Mouse (Mus musculus): ENCODE results near the gene Bicra. TPM values are rescaled to one million over a fixed set of nuclear protein-coding genes. Genes with fewer than 3 reads are reported as not detected.
A peak's percentile ranks its signal among the peaks of the same experiment; 100 is the strongest.

Gene Bicra
- total RNA-seq, 2 experiments from 2014 or later, result 14.5 to 15.4 TPM

- H3K4me3 ChIP-seq, result peak within 1 kb of the TSS; percentile 72
- no peak for TF ChIP-seq CTCF (IDR thresholded peaks at IDR 0.05)
- intact Hi-C loops (cut with DNase I), result no loop called here
- peak; percentile 91 to 92 for DNase-seq (ENCODE audit: extremely low spot score in 1 of 2, low spot score in 2 of 2)
- peak within 1 kb of the TSS; percentile 100 for H3K27ac ChIP-seq
Observed at GRCm38 (mm10) chr7:15922220-15922773, 125.4 kb downstream of the Bicra start, which contains the start of gene Selenow. Gene Selenow, minus strand, starts transcription at chr7:15922402.

- peak overlapping the region; percentile 100 for H3K27ac ChIP-seq
- peak overlapping the region; percentile 72 for H3K4me3 ChIP-seq
- intact Hi-C loops (cut with DNase I), result no loop called here
- DNase-seq (ENCODE audit: extremely low spot score in 1 of 2, low spot score in 2 of 2), result peak in 1 of 2 experiments; percentile 29
- no peak for TF ChIP-seq CTCF (IDR thresholded peaks at IDR 0.05)
Observed at GRCm38 (mm10) chr7:15921796-15922195, 125.9 kb downstream of the Bicra start.

Other genes with a start within 250 kb of the Bicra start
- not detected for gene Obox6, start 208.2 kb downstream of the Bicra start, total RNA-seq (2021)
- not detected for gene Crx, start 168.0 kb downstream of the Bicra start, total RNA-seq (2021)
- gene Crxos, start 165.3 kb downstream of the Bicra start, total RNA-seq (2021), result under 1 TPM in 1 of 2 experiments, not detected in 1; 0.29 TPM
- gene Selenow, start 125.5 kb downstream of the Bicra start, total RNA-seq (2021), result 1,000 to 10,000 TPM; 1,033 to 1,089 TPM
- gene Nop53, start 101.8 kb downstream of the Bicra start, total RNA-seq (2021), result 100 to 1,000 TPM; 108 to 113 TPM
- 1 to 10 TPM; 6.4 to 6.7 TPM for gene Ehd2, start 80.4 kb downstream of the Bicra start, total RNA-seq (2021)
- gene Zfp541, start 13.9 kb upstream of the Bicra start, total RNA-seq (2021), result under 1 TPM; 0.77 to 0.97 TPM
- gene Napa, start 50.5 kb upstream of the Bicra start, total RNA-seq (2021), result 100 to 1,000 TPM; 269 to 280 TPM
- 10 to 100 TPM; 42.9 to 46.3 TPM for gene Kptn, start 72.0 kb upstream of the Bicra start, total RNA-seq (2021)
- gene Slc8a2, start 81.9 kb upstream of the Bicra start, total RNA-seq (2021), result 100 to 1,000 TPM; 226 TPM
- 10 to 100 TPM; 39.8 to 42.6 TPM for gene Meis3, start 127.2 kb upstream of the Bicra start, total RNA-seq (2021)
- 10 to 100 TPM; 12.7 to 12.8 TPM for gene Dhx34, start 174.1 kb upstream of the Bicra start, total RNA-seq (2021)
- gene C5ar2, start 196.2 kb upstream of the Bicra start, total RNA-seq (2021), result under 1 TPM; 0.42 to 0.54 TPM
- gene C5ar1, start 211.6 kb upstream of the Bicra start, total RNA-seq (2021), result 1 to 10 TPM; 1.3 to 1.7 TPM
- 10 to 100 TPM; 36.7 to 41.3 TPM for gene Inafm1, start 225.7 kb upstream of the Bicra start, total RNA-seq (2021)
- 10 to 100 TPM; 94.3 to 95.1 TPM for gene Ccdc9, start 238.9 kb upstream of the Bicra start, total RNA-seq (2021)

Measured in left cerebral cortex, adult 2 months (tissue).